Mouse (Mus musculus): ENCODE results near the gene Btbd7.

- TF ChIP-seq POLR2A (IDR thresholded peaks at IDR 0.05; ENCODE audit: insufficient read depth, low read depth, low read length) = no peak
- no peak for TF ChIP-seq CTCF (IDR thresholded peaks at IDR 0.05; ENCODE audit: insufficient read depth, low read depth, low read length)
Measured at GRCm38 (mm10) chr12:102744839-102745238, 133.4 kb downstream of the Btbd7 start.
